Mouse (Mus musculus): Measurements from ENCODE around the gene Marveld3. TPM values are rescaled to one million over a fixed set of nuclear protein-coding genes. Genes with fewer than 3 reads are reported as not detected.

The Marveld3 gene
- polyA plus RNA-seq, 1 experiment from 2014 or later, result 0.51 TPM

GRCm38 (mm10) chr8:109958036-109958655, 3.9 kb downstream of the Marveld3 start:
- no peaks in the 10 kb centered on the region for H3K36me3 ChIP-seq (ENCODE audit: control insufficient read depth, insufficient read depth)
- no peak overlapping the region for H3K4me3 ChIP-seq (ENCODE audit: low read depth, low read length)
- H3K9ac ChIP-seq (ENCODE audit: low read depth, low read length), result no peak overlapping the region
- H3K4me2 ChIP-seq (ENCODE audit: low read depth, low read length), result no peak overlapping the region
- ATAC-seq (ENCODE audit: low read depth), result no peak
- H3K4me1 ChIP-seq (ENCODE audit: control insufficient read depth, low read depth, low read length), result peaks cover 5% of the 10 kb centered on the region
- H3K27ac ChIP-seq (ENCODE audit: low read length), result no peak overlapping the region
- H3K9me3 ChIP-seq (replicated peaks; ENCODE audit: control insufficient read depth, low read length), result no peaks in the 10 kb centered on the region
- 31% methylated on average over 12 of the region's 12 CpGs for WGBS (ENCODE audit: insufficient replicate concordance)
- peaks cover 32% of the 10 kb centered on the region for H3K27me3 ChIP-seq (ENCODE audit: control insufficient read depth, insufficient read depth, low read depth, low read length)

GRCm38 (mm10) chr8:109957167-109958028, 4.6 kb downstream of the Marveld3 start:
- peak; percentile 35; the same call in 1 of the 2 replicates for ATAC-seq (ENCODE audit: low read depth)
- peaks cover 32% of the 10 kb centered on the region for H3K27me3 ChIP-seq (ENCODE audit: control insufficient read depth, insufficient read depth, low read depth, low read length)
- WGBS (ENCODE audit: insufficient replicate concordance), result 15% methylated on average over 16 of the region's 16 CpGs
- H3K27ac ChIP-seq (ENCODE audit: low read length), result no peak overlapping the region
- no peak overlapping the region for H3K4me3 ChIP-seq (ENCODE audit: low read depth, low read length)
- H3K36me3 ChIP-seq (ENCODE audit: control insufficient read depth, insufficient read depth), result no peaks in the 10 kb centered on the region
- H3K4me1 ChIP-seq (ENCODE audit: control insufficient read depth, low read depth, low read length), result peaks cover 5% of the 10 kb centered on the region
- H3K9me3 ChIP-seq (replicated peaks; ENCODE audit: control insufficient read depth, low read length), result no peaks in the 10 kb centered on the region
- H3K4me2 ChIP-seq (ENCODE audit: low read depth, low read length), result 0 out of 2 replicates have a peak overlapping the region, but pooled peaks have one; percentile 0
- no peak overlapping the region for H3K9ac ChIP-seq (ENCODE audit: low read depth, low read length)

- no peak overlapping the region for H3K4me2 ChIP-seq (ENCODE audit: low read depth, low read length)
- no peak for ATAC-seq (ENCODE audit: low read depth)
- H3K9me3 ChIP-seq (replicated peaks; ENCODE audit: control insufficient read depth, low read length), result no peaks in the 10 kb centered on the region
- H3K27ac ChIP-seq (ENCODE audit: low read length), result no peak overlapping the region
- peaks cover 7% of the 10 kb centered on the region for H3K27me3 ChIP-seq (ENCODE audit: control insufficient read depth, insufficient read depth, low read depth, low read length)
- no peak overlapping the region for H3K9ac ChIP-seq (ENCODE audit: low read depth, low read length)
- no peaks in the 10 kb centered on the region; the same call in 1 of the 2 replicates for H3K4me1 ChIP-seq (ENCODE audit: control insufficient read depth, low read depth, low read length)
- H3K36me3 ChIP-seq (ENCODE audit: control insufficient read depth, insufficient read depth), result no peaks in the 10 kb centered on the region
- WGBS (ENCODE audit: insufficient replicate concordance), result 50% methylated on average over 13 of the region's 13 CpGs
- no peak overlapping the region for H3K4me3 ChIP-seq (ENCODE audit: low read depth, low read length)
Observed at GRCm38 (mm10) chr8:109954486-109954948, 7.5 kb downstream of the Marveld3 start.

- Histone ChIP-seq H3K9ac (ENCODE audit: low read depth, low read length) (no peak overlapping the region), H3K4me2 (ENCODE audit: low read depth, low read length) (no peak overlapping the region), H3K27me3 (ENCODE audit: control insufficient read depth, insufficient read depth, low read depth, low read length) (peaks cover 26% of the 10 kb centered on the region), H3K36me3 (ENCODE audit: control insufficient read depth, insufficient read depth) (no peaks in the 10 kb centered on the region), H3K27ac (ENCODE audit: low read length) (no peak overlapping the region), H3K4me1 (ENCODE audit: control insufficient read depth, low read depth, low read length) (peaks cover 2% of the 10 kb centered on the region; the same call in 1 of the 2 replicates), H3K9me3 (replicated peaks; ENCODE audit: control insufficient read depth, low read length) (no peaks in the 10 kb centered on the region), H3K4me3 (ENCODE audit: low read depth, low read length) (no peak overlapping the region)
- WGBS (ENCODE audit: insufficient replicate concordance), result 61% methylated on average over 7 of the region's 7 CpGs
- no peak for ATAC-seq (ENCODE audit: low read depth)
Observed at GRCm38 (mm10) chr8:109952171-109952570, 9.8 kb downstream of the Marveld3 start.

- 4% methylated on average over 19 of the region's 19 CpGs for WGBS (ENCODE audit: insufficient replicate concordance)
- Histone ChIP-seq H3K4me3 (ENCODE audit: low read depth, low read length) (no peak overlapping the region), H3K9ac (ENCODE audit: low read depth, low read length) (no peak overlapping the region), H3K36me3 (ENCODE audit: control insufficient read depth, insufficient read depth) (no peaks in the 10 kb centered on the region), H3K27me3 (ENCODE audit: control insufficient read depth, insufficient read depth, low read depth, low read length) (peaks cover 26% of the 10 kb centered on the region), H3K4me2 (ENCODE audit: low read depth, low read length) (peak overlapping the region; percentile 26; the same call in 1 of the 2 replicates), H3K27ac (ENCODE audit: low read length) (no peak overlapping the region), H3K9me3 (replicated peaks; ENCODE audit: control insufficient read depth, low read length) (no peaks in the 10 kb centered on the region), H3K4me1 (ENCODE audit: control insufficient read depth, low read depth, low read length) (peaks cover 2% of the 10 kb centered on the region; the same call in 1 of the 2 replicates)
- ATAC-seq (ENCODE audit: low read depth), result no peak
Observed at GRCm38 (mm10) chr8:109948285-109948564, 13.8 kb downstream of the Marveld3 start.

GRCm38 (mm10) chr8:109947447-109948284, 14.3 kb downstream of the Marveld3 start:
- ATAC-seq (ENCODE audit: low read depth), result no peak
- no peaks in the 10 kb centered on the region for H3K36me3 ChIP-seq (ENCODE audit: control insufficient read depth, insufficient read depth)
- H3K27ac ChIP-seq (ENCODE audit: low read length), result no peak overlapping the region
- H3K4me1 ChIP-seq (ENCODE audit: control insufficient read depth, low read depth, low read length), result peaks cover 2% of the 10 kb centered on the region; the same call in 1 of the 2 replicates
- H3K27me3 ChIP-seq (ENCODE audit: control insufficient read depth, insufficient read depth, low read depth, low read length), result peaks cover 22% of the 10 kb centered on the region
- 4% methylated on average over 26 of the region's 26 CpGs for WGBS (ENCODE audit: insufficient replicate concordance)
- peak overlapping the region; percentile 26; the same call in 1 of the 2 replicates for H3K4me2 ChIP-seq (ENCODE audit: low read depth, low read length)
- H3K4me3 ChIP-seq (ENCODE audit: low read depth, low read length), result no peak overlapping the region
- no peak overlapping the region for H3K9ac ChIP-seq (ENCODE audit: low read depth, low read length)
- H3K9me3 ChIP-seq (replicated peaks; ENCODE audit: control insufficient read depth, low read length), result no peaks in the 10 kb centered on the region

- Histone ChIP-seq H3K36me3 (ENCODE audit: control insufficient read depth, insufficient read depth) (no peaks in the 10 kb centered on the region; the same call in 1 of the 2 replicates), H3K4me2 (ENCODE audit: low read depth, low read length) (no peak overlapping the region), H3K4me1 (ENCODE audit: control insufficient read depth, low read depth, low read length) (peaks cover 2% of the 10 kb centered on the region; the same call in 1 of the 2 replicates), H3K27ac (ENCODE audit: low read length) (no peak overlapping the region), H3K9ac (ENCODE audit: low read depth, low read length) (no peak overlapping the region), H3K4me3 (ENCODE audit: low read depth, low read length) (no peak overlapping the region), H3K27me3 (ENCODE audit: control insufficient read depth, insufficient read depth, low read depth, low read length) (peaks cover 22% of the 10 kb centered on the region), H3K9me3 (replicated peaks; ENCODE audit: control insufficient read depth, low read length) (no peaks in the 10 kb centered on the region)
- 77% methylated on average over 7 of the region's 7 CpGs for WGBS (ENCODE audit: insufficient replicate concordance)
- no peak for ATAC-seq (ENCODE audit: low read depth)
Observed at GRCm38 (mm10) chr8:109946272-109946671, 15.7 kb downstream of the Marveld3 start.

GRCm38 (mm10) chr8:109945694-109946093, 16.3 kb downstream of the Marveld3 start:
- peaks cover 22% of the 10 kb centered on the region for H3K27me3 ChIP-seq (ENCODE audit: control insufficient read depth, insufficient read depth, low read depth, low read length)
- peaks cover 5% of the 10 kb centered on the region for H3K36me3 ChIP-seq (ENCODE audit: control insufficient read depth, insufficient read depth)
- H3K4me3 ChIP-seq (ENCODE audit: low read depth, low read length), result no peak overlapping the region
- no peak overlapping the region for H3K4me2 ChIP-seq (ENCODE audit: low read depth, low read length)
- WGBS (ENCODE audit: insufficient replicate concordance), result 75% methylated on average over 7 of the region's 7 CpGs
- H3K9me3 ChIP-seq (replicated peaks; ENCODE audit: control insufficient read depth, low read length), result no peaks in the 10 kb centered on the region
- no peak overlapping the region for H3K27ac ChIP-seq (ENCODE audit: low read length)
- H3K4me1 ChIP-seq (ENCODE audit: control insufficient read depth, low read depth, low read length), result peaks cover 2% of the 10 kb centered on the region; the same call in 1 of the 2 replicates
- H3K9ac ChIP-seq (ENCODE audit: low read depth, low read length), result no peak overlapping the region
- no peak for ATAC-seq (ENCODE audit: low read depth)

Data from liver, embryonic 16.5 days (tissue).